Mouse (Mus musculus) small intestine, adult 2 months (tissue): ENCODE results near the gene Pomgnt1. TPM values are rescaled to one million over a fixed set of nuclear protein-coding genes. Genes with fewer than 3 reads are reported as not detected.

ENCODE experiments used
- H3K27ac ChIP-seq: fragments of 200-500 bp; 2 replicates; pipeline ENCODE4 v1.5.1; 2012; ENCODE audit warnings: low read depth, low read length, control low read depth, inconsistent platforms; ENCODE audit not compliant: insufficient read depth
- H3K27me3 ChIP-seq: fragments of 200-500 bp; 2 replicates; pipeline ENCODE4 v1.6.1; 2012; ENCODE audit warnings: mild to moderate bottlenecking, moderate library complexity, low read length, inconsistent platforms; ENCODE audit not compliant: control insufficient read depth, insufficient read depth
- H3K36me3 ChIP-seq: fragments of 200-500 bp; 2 replicates; pipeline ENCODE4 v1.6.1; 2012; ENCODE audit warnings: mild to moderate bottlenecking, low read length, control low read depth, inconsistent platforms; ENCODE audit not compliant: control insufficient read depth, insufficient read depth
- H3K4me1 ChIP-seq: fragments of 200-500 bp; 2 replicates; pipeline ENCODE4 v1.6.1; 2012; ENCODE audit warnings: low read length, inconsistent platforms, mixed read lengths; ENCODE audit not compliant: control insufficient read depth, insufficient read depth, insufficient read length
- H3K4me3 ChIP-seq: fragments of 200-500 bp; 2 replicates; pipeline ENCODE4 v1.5.1; 2012; ENCODE audit warnings: low read depth, mild to moderate bottlenecking, control low read depth, inconsistent platforms, low read length, moderate library complexity
- CTCF ChIP-seq: fragments of 200-500 bp; IDR thresholded peaks from 2 replicates; pipeline ENCODE4 v1.5.1; 2012; ENCODE audit warnings: low read depth, mild to moderate bottlenecking, control low read depth, inconsistent platforms, low read length, moderate library complexity, mixed read lengths; ENCODE audit not compliant: insufficient replicate concordance, insufficient read length; ENCODE audit errors: extremely low read depth
- POLR2A ChIP-seq: fragments of 200-500 bp; IDR thresholded peaks from 2 replicates; pipeline ENCODE4 v1.6.1; 2012; ENCODE audit warnings: low read depth, mild to moderate bottlenecking, control low read depth, inconsistent platforms, low read length, moderate library complexity
- WGBS: fragments of 180-500 bp; shearing (Covaris S2); methylation state at CpG from one replicate; pipeline ENCODE4 v1.1.7; 2018; 5-methylcytosine and 5-hydroxymethylcytosine counted together
- polyA plus RNA-seq: library from polyadenylated mRNA; depleted of rRNA; stranded (reverse); fragments of >200 nt; gene quantifications from 2 replicates; pipeline ENCODE4 v1.2.3, GENCODE M21; 2012

The Pomgnt1 gene
- polyA plus RNA-seq, 1 experiment, result 10.5 TPM

- Histone ChIP-seq H3K4me1 (peaks cover 12% of the 10 kb centered on the region), H3K27me3 (no peaks in the 10 kb centered on the region), H3K36me3 (peaks cover 18% of the 10 kb centered on the region), H3K27ac (peak overlapping the region; percentile 63), H3K4me3 (peak overlapping the region; percentile 85)
- WGBS, result 22% methylated on average over 3 of the region's 3 CpGs
- TF ChIP-seq CTCF (no peak), POLR2A (no peak)
These were observed 46.2 kb upstream of the Pomgnt1 start for GRCm38 (mm10) chr4:116077240-116078095.

DNA sequence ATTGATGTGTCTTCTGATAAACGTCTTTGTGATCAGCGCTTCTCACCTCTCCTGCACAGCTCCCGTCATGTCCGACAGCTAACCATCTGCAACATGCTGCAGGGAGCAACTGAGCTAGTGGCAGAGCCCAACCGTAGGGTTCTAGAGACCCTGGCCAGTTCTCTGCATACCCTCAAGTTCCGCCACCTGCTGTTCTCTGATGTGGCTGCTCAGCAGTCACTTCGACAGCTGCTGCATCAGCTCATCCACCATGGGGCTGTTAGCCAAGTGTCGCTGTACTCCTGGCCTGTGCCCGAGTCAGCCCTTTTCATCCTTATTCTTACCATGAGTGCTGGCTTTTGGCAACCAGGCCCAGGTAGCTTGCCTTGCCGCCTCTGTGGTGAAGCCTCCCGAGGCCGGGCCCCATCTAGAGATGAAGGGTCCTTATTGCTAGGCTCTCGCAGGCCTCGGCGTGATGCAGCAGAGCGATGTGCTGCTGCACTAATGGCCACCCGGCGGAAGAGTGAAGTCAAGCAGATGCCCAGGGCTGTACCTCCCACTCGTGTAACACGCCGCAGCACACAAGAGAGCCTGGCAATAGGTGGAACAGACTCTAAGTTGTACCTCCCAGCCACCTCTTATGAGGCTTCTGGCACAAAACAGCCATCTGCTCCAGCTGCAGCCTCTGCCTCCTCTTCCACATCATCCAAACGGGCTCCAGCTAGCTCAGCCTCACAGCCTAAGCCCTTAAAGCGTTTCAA, 35.0 kb upstream of the Pomgnt1 start:
- H3K4me1 ChIP-seq, result no peaks in the 10 kb centered on the region

DNA sequence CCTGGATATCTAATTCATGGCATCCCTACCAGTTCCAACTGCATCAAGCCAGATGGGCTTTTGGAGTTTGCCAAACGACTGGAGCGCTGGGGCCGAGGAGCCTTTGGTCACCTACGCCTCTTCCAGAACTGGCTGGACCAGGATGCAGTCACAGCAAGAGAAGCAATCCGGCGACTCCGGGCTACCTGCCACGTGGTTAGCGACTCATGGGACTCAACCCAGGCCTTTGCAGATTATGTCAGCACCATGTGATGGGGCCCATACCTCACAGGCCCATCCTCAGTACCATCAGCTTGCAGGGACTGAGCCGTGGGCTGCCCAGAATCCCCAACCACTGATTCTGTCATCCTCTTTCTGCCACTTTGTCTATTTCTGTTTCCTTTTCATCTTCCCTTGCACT, 27.3 kb upstream of the Pomgnt1 start:
- no peaks in the 10 kb centered on the region for H3K27me3 ChIP-seq
- no peaks in the 10 kb centered on the region for H3K4me1 ChIP-seq
- H3K36me3 ChIP-seq, result peaks cover 64% of the 10 kb centered on the region
- TF ChIP-seq POLR2A (no peak), CTCF (no peak)
- 84% methylated on average over 10 of the region's 10 CpGs for WGBS
- no peak overlapping the region for H3K4me3 ChIP-seq
- H3K27ac ChIP-seq, result no peak overlapping the region

More for the DNA sequence above, 35.0 kb upstream of the Pomgnt1 start:
- TF ChIP-seq POLR2A (no peak), CTCF (no peak)
- H3K27me3 ChIP-seq, result no peaks in the 10 kb centered on the region
- H3K36me3 ChIP-seq, result peaks cover 31% of the 10 kb centered on the region
- WGBS, result 89% methylated on average over 23 of the region's 23 CpGs
- H3K27ac ChIP-seq, result no peak overlapping the region
- H3K4me3 ChIP-seq, result no peak overlapping the region

DNA sequence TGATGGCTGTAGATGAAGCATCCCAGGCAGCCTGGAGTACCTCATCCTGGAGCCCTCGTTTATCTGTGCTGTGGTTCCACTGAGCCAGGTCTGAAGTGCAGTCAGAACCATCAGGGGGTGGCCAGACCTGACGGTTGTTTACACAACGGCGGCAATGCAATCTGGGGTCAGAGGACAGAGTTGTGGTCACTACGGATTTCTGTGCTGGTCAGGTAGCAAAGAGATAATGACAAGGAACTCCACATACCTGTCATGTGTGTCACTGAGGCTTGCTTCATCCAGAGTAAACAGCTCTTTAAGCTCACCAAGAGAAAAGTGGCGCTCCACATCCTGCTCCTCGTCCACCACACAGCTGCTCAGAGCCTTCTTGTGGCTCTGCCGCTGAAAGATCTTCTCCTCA, 26.4 kb upstream of the Pomgnt1 start:
- no peak overlapping the region for H3K4me3 ChIP-seq
- no peak overlapping the region for H3K27ac ChIP-seq
- H3K36me3 ChIP-seq, result peaks cover 64% of the 10 kb centered on the region
- H3K27me3 ChIP-seq, result no peaks in the 10 kb centered on the region
- H3K4me1 ChIP-seq, result no peaks in the 10 kb centered on the region
- WGBS, result 63% methylated on average over 8 of the region's 8 CpGs
- TF ChIP-seq POLR2A (no peak), CTCF (no peak)

DNA sequence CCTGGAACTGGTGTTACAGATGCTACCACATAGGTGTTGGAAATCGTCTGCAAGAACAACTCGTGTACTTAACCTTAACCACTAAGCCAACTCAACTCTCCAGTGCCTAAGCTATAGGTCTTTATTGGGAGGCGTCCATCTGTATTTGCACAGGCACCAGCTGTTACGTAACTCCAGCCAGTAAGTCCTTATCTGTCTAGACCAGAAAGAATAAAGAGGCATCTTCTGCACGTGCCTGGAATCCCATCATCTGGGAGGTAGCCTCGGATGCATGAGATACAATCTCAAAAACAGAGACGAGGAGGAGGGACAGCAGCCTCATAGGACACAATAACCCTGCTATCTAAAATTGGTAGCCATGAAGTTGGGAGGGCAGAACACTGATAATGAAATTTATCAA, 22.7 kb upstream of the Pomgnt1 start:
- TF ChIP-seq POLR2A (no peak), CTCF (no peak)
- 62% methylated on average over 7 of the region's 7 CpGs for WGBS
- Histone ChIP-seq H3K36me3 (peaks cover 39% of the 10 kb centered on the region), H3K4me1 (no peaks in the 10 kb centered on the region), H3K4me3 (no peak overlapping the region), H3K27ac (no peak overlapping the region), H3K27me3 (no peaks in the 10 kb centered on the region)

GRCm38 (mm10) chr4:116105278-116105677, 18.4 kb upstream of the Pomgnt1 start:
- WGBS, result 91% methylated on average over 5 of the region's 5 CpGs
- no peak overlapping the region for H3K27ac ChIP-seq
- H3K36me3 ChIP-seq, result peaks cover 9% of the 10 kb centered on the region; the same call in 1 of the 2 replicates
- no peaks in the 10 kb centered on the region for H3K4me1 ChIP-seq
- TF ChIP-seq POLR2A (no peak), CTCF (no peak)
- H3K4me3 ChIP-seq, result no peak overlapping the region
- no peaks in the 10 kb centered on the region for H3K27me3 ChIP-seq

DNA sequence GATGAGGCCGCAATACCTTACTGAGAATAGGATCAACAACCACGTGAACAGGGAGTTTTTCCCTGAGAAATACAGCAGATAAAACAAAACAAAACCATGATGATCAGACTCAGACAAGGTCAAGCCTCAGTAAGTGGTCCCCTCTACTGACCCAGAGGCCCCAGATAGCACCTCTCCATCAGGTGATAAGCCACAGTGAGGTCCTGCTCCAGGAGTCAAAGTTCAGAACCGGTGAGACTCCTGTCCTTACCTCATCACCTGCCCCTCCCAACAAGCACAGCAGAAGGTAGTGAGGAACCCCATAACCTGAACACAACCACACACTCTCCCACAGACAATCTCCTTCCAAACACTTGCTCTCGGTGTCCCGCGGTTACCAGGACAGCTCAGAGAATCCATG, 12.9 kb upstream of the Pomgnt1 start:
- WGBS, result 80% methylated on average over 6 of the region's 6 CpGs
- H3K27ac ChIP-seq, result no peak overlapping the region
- H3K27me3 ChIP-seq, result no peaks in the 10 kb centered on the region
- H3K4me1 ChIP-seq, result peaks cover 3% of the 10 kb centered on the region; the same call in 1 of the 2 replicates
- peaks cover under 1% of the 10 kb centered on the region for H3K36me3 ChIP-seq
- H3K4me3 ChIP-seq, result no peak overlapping the region
- TF ChIP-seq POLR2A (no peak), CTCF (no peak)
